Mouse (Mus musculus): ENCODE results near the gene Zdhhc24. TPM values are rescaled to one million over a fixed set of nuclear protein-coding genes. Genes with fewer than 3 reads are reported as not detected.

Zdhhc24 gene
- polyA plus RNA-seq, 1 experiment from 2014 or later, result 7.9 TPM

GRCm38 (mm10) chr19:4876241-4876640 lies 2.2 kb upstream of the Zdhhc24 start:
- H3K9ac ChIP-seq, result no peak overlapping the region

GRCm38 (mm10) chr19:4876755-4877154 lies 1.7 kb upstream of the Zdhhc24 start:
- WGBS, result 72% methylated on average over 3 of the region's 3 CpGs
- Histone ChIP-seq H3K9ac (no peak overlapping the region), H3K9me3 (ENCODE audit: low read depth, low read length) (no peaks in the 10 kb centered on the region), H3K27ac (ENCODE audit: low read depth) (no peak overlapping the region), H3K4me3 (ENCODE audit: low read depth, low read length) (no peak overlapping the region), H3K36me3 (ENCODE audit: insufficient read depth) (no peaks in the 10 kb centered on the region), H3K4me2 (no peak overlapping the region), H3K4me1 (ENCODE audit: insufficient read depth) (0 out of 2 replicates have a peak, but pooled peaks cover 5% of the 10 kb centered on the region), H3K27me3 (ENCODE audit: insufficient read depth, low read length) (no peaks in the 10 kb centered on the region)
- ATAC-seq (ENCODE audit: insufficient read depth) (no peak), DNase-seq (no peak)
- TF ChIP-seq CTCF (IDR thresholded peaks at IDR 0.05; ENCODE audit: low read depth), result no peak

More at GRCm38 (mm10) chr19:4876241-4876640, 2.2 kb upstream of the Zdhhc24 start:
- DNase-seq (no peak), ATAC-seq (ENCODE audit: insufficient read depth) (no peak)
- no peak overlapping the region for H3K27ac ChIP-seq (ENCODE audit: low read depth)
- no peak for TF ChIP-seq CTCF (IDR thresholded peaks at IDR 0.05; ENCODE audit: low read depth)
- H3K4me1 ChIP-seq (ENCODE audit: insufficient read depth), result 0 out of 2 replicates have a peak, but pooled peaks cover 5% of the 10 kb centered on the region
- no peak overlapping the region for H3K4me2 ChIP-seq
- no peaks in the 10 kb centered on the region for H3K27me3 ChIP-seq (ENCODE audit: insufficient read depth, low read length)
- H3K36me3 ChIP-seq (ENCODE audit: insufficient read depth), result no peaks in the 10 kb centered on the region
- 60% methylated on average over 3 of the region's 4 CpGs for WGBS
- no peak overlapping the region for H3K4me3 ChIP-seq (ENCODE audit: low read depth, low read length)
- no peaks in the 10 kb centered on the region for H3K9me3 ChIP-seq (ENCODE audit: low read depth, low read length)

- Histone ChIP-seq H3K36me3 (ENCODE audit: insufficient read depth) (no peaks in the 10 kb centered on the region), H3K27ac (ENCODE audit: low read depth) (peak within 1 kb of the TSS; percentile 67), H3K4me2 (peak within 1 kb of the TSS; percentile 91), H3K27me3 (ENCODE audit: insufficient read depth, low read length) (no peaks in the 10 kb centered on the region), H3K4me1 (ENCODE audit: insufficient read depth) (0 out of 2 replicates have a peak, but pooled peaks cover 5% of the 10 kb centered on the region), H3K9me3 (ENCODE audit: low read depth, low read length) (no peaks in the 10 kb centered on the region), H3K9ac (peak within 1 kb of the TSS; percentile 80), H3K4me3 (ENCODE audit: low read depth, low read length) (peak within 1 kb of the TSS; percentile 90)
- peak; percentile 54 for ATAC-seq (ENCODE audit: insufficient read depth)
- peak; percentile 59 for DNase-seq
- TF ChIP-seq CTCF (IDR thresholded peaks at IDR 0.05; ENCODE audit: low read depth), result no peak
- WGBS, result 2% methylated on average over 17 of the region's 17 CpGs
Observed at GRCm38 (mm10) chr19:4877785-4878184, 683 bp upstream of the Zdhhc24 start, which contains the start of gene Actn3. TSS of gene Actn3 (minus strand) at chr19:4877909.

GRCm38 (mm10) chr19:4879324-4879703 lies 846 bp downstream of the Zdhhc24 start:
- H3K36me3 ChIP-seq (ENCODE audit: insufficient read depth), result 0 out of 2 replicates have a peak, but pooled peaks cover 6% of the 10 kb centered on the region
- peak overlapping the region; percentile 90 for H3K4me3 ChIP-seq (ENCODE audit: low read depth, low read length)
- H3K9me3 ChIP-seq (ENCODE audit: low read depth, low read length), result no peaks in the 10 kb centered on the region
- no peak overlapping the region for H3K27ac ChIP-seq (ENCODE audit: low read depth)
- 0 out of 2 replicates have a peak, but pooled peaks cover 5% of the 10 kb centered on the region for H3K4me1 ChIP-seq (ENCODE audit: insufficient read depth)
- DNase-seq (no peak), ATAC-seq (ENCODE audit: insufficient read depth) (no peak)
- H3K27me3 ChIP-seq (ENCODE audit: insufficient read depth, low read length), result no peaks in the 10 kb centered on the region
- 55% methylated on average over 10 of the region's 10 CpGs for WGBS
- no peak for TF ChIP-seq CTCF (IDR thresholded peaks at IDR 0.05; ENCODE audit: low read depth)
- peak overlapping the region; percentile 91 for H3K4me2 ChIP-seq
- peak overlapping the region; percentile 80 for H3K9ac ChIP-seq

GRCm38 (mm10) chr19:4883961-4884360 lies 5.5 kb downstream of the Zdhhc24 start:
- no peak overlapping the region for H3K4me3 ChIP-seq (ENCODE audit: low read depth, low read length)
- H3K9me3 ChIP-seq (ENCODE audit: low read depth, low read length), result no peaks in the 10 kb centered on the region
- DNase-seq (no peak), ATAC-seq (ENCODE audit: insufficient read depth) (no peak)
- H3K4me1 ChIP-seq (ENCODE audit: insufficient read depth), result 0 out of 2 replicates have a peak, but pooled peaks cover 3% of the 10 kb centered on the region
- H3K4me2 ChIP-seq, result no peak overlapping the region
- no peak overlapping the region for H3K27ac ChIP-seq (ENCODE audit: low read depth)
- no peak overlapping the region for H3K9ac ChIP-seq
- WGBS, result 75% methylated on average over 4 of the region's 4 CpGs
- H3K36me3 ChIP-seq (ENCODE audit: insufficient read depth), result 0 out of 2 replicates have a peak, but pooled peaks cover 6% of the 10 kb centered on the region
- TF ChIP-seq CTCF (IDR thresholded peaks at IDR 0.05; ENCODE audit: low read depth), result no peak
- no peaks in the 10 kb centered on the region for H3K27me3 ChIP-seq (ENCODE audit: insufficient read depth, low read length)

- no peak overlapping the region for H3K27ac ChIP-seq (ENCODE audit: low read depth)
- no peaks in the 10 kb centered on the region for H3K27me3 ChIP-seq (ENCODE audit: insufficient read depth, low read length)
- peaks cover 4% of the 10 kb centered on the region; the same call in 1 of the 2 replicates for H3K36me3 ChIP-seq (ENCODE audit: insufficient read depth)
- H3K4me1 ChIP-seq (ENCODE audit: insufficient read depth), result no peaks in the 10 kb centered on the region
- H3K9me3 ChIP-seq (ENCODE audit: low read depth, low read length), result no peaks in the 10 kb centered on the region
- WGBS, result 80% methylated on average over 10 of the region's 10 CpGs
- H3K9ac ChIP-seq, result no peak overlapping the region
- ATAC-seq (ENCODE audit: insufficient read depth) (no peak), DNase-seq (no peak)
- no peak for TF ChIP-seq CTCF (IDR thresholded peaks at IDR 0.05; ENCODE audit: low read depth)
- H3K4me2 ChIP-seq, result no peak overlapping the region
- no peak overlapping the region for H3K4me3 ChIP-seq (ENCODE audit: low read depth, low read length)
Observed at GRCm38 (mm10) chr19:4889791-4890190, 11.3 kb downstream of the Zdhhc24 start.

- Histone ChIP-seq H3K36me3 (ENCODE audit: insufficient read depth) (peaks cover 4% of the 10 kb centered on the region; the same call in 1 of the 2 replicates), H3K4me3 (ENCODE audit: low read depth, low read length) (no peak overlapping the region), H3K9ac (no peak overlapping the region), H3K27me3 (ENCODE audit: insufficient read depth, low read length) (no peaks in the 10 kb centered on the region), H3K27ac (ENCODE audit: low read depth) (no peak overlapping the region), H3K9me3 (ENCODE audit: low read depth, low read length) (no peaks in the 10 kb centered on the region), H3K4me2 (no peak overlapping the region), H3K4me1 (ENCODE audit: insufficient read depth) (no peaks in the 10 kb centered on the region)
- ATAC-seq (ENCODE audit: insufficient read depth), result no peak
- no peak for TF ChIP-seq CTCF (IDR thresholded peaks at IDR 0.05; ENCODE audit: low read depth)
- DNase-seq, result no peak
- 61% methylated on average over 3 of the region's 3 CpGs for WGBS
Observed at GRCm38 (mm10) chr19:4891798-4892197, 13.3 kb downstream of the Zdhhc24 start.
